Mouse (Mus musculus) brown adipose tissue, adult 24 weeks (tissue): ENCODE data around the gene Prdm16. TPM values are rescaled to one million over a fixed set of nuclear protein-coding genes. Genes with fewer than 3 reads are reported as not detected.

Source experiments
- H3K27ac ChIP-seq: fragments of 200-500 bp; replicated peaks from 2 replicates; pipeline ENCODE4 v1.5.1; 2012; ENCODE audit warnings: low read depth, mild to moderate bottlenecking, low read length
- H3K4me1 ChIP-seq: fragments of 200-500 bp; 2 replicates; pipeline ENCODE4 v1.6.1; 2012; ENCODE audit warnings: low read length, mixed read lengths; ENCODE audit not compliant: control insufficient read depth, insufficient read depth, insufficient read length
- H3K4me3 ChIP-seq: fragments of 200-500 bp; 2 replicates; pipeline ENCODE4 v1.5.1; 2012; ENCODE audit warnings: low read depth, mild to moderate bottlenecking, low read length, moderate library complexity; ENCODE audit not compliant: insufficient read depth
- polyA plus RNA-seq: library from polyadenylated mRNA; stranded (reverse); fragments of >200 nt; gene quantifications from 2 replicates; pipeline ENCODE4 v1.2.4, GENCODE M21; 2012; ENCODE audit not compliant: missing spikeins, insufficient read depth, insufficient read length

The Prdm16 gene
- polyA plus RNA-seq, 1 experiment = 10.2 TPM

DNA sequence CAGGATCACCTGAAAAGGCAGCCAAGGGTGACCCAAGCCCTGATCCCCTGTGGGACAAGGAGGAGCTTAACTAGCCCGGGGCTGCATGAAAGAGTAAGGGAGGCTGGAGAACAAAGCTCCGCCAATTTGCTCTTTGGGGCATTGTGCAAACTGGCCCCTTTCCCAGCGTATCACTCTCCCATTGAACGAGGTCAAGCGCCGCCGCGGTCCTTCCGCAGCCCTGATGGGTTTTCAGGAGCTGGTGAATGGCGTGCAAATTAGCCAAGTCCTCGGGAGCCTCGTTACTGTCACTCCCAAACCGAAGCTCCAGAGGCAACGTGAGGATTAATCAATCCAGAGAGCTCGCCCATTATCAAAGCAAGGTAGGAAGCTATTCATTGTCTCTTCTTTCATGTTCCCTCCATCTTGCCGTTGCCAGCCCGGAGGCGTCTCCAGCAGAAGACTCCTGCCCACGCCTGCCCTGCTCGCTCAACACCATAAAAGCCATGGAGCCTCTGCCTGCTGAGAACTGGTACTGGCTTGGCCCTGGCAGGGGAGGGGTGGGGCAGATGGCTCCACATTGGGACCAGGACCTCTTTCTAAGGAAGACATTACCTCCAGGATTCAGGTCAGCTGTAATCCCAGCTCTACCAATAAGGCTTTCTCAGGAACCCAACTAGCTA, 129.8 kb downstream of the Prdm16 start:
- Histone ChIP-seq H3K4me3 (no peak overlapping the region), H3K4me1 (peaks cover 9% of the 10 kb centered on the region), H3K27ac (peak overlapping the region; percentile 35)

DNA sequence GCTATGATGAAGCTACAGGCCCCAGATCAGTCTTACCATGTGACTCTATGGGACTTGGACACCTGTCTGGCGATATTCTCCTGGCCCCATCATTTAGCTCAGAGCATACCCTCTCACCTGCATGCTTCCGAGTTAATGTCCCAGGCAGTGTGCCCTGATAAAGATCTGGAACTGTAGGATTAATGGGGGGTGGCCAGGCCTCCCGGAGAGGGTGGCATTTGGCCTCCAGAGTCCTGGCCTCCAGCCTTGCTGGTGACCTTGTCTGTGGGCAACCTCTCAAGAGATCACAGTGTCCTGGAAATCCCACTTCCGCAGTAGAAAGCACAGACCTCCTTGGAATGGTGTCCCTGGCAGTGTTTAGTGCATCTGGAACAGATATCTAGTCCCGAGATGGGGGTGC, 131.4 kb downstream of the Prdm16 start:
- peaks cover 9% of the 10 kb centered on the region for H3K4me1 ChIP-seq
- H3K27ac ChIP-seq = no peak overlapping the region
- H3K4me3 ChIP-seq = no peak overlapping the region

GRCm38 (mm10) chr4:154503260-154503829, 133.3 kb downstream of the Prdm16 start:
- Histone ChIP-seq H3K4me1 (peaks cover 16% of the 10 kb centered on the region), H3K27ac (no peak overlapping the region), H3K4me3 (no peak overlapping the region)

- peaks cover 20% of the 10 kb centered on the region for H3K4me1 ChIP-seq
- no peak overlapping the region for H3K4me3 ChIP-seq
- no peak overlapping the region for H3K27ac ChIP-seq
Observed at GRCm38 (mm10) chr4:154502403-154503000, 134.2 kb downstream of the Prdm16 start.

- Histone ChIP-seq H3K4me3 (no peak overlapping the region), H3K27ac (no peak overlapping the region), H3K4me1 (peaks cover 21% of the 10 kb centered on the region)
Observed at GRCm38 (mm10) chr4:154500695-154501094, 136.0 kb downstream of the Prdm16 start.

GRCm38 (mm10) chr4:154499701-154500523, 136.8 kb downstream of the Prdm16 start:
- no peak overlapping the region for H3K27ac ChIP-seq
- no peak overlapping the region for H3K4me3 ChIP-seq
- H3K4me1 ChIP-seq = peaks cover 22% of the 10 kb centered on the region

- Histone ChIP-seq H3K4me1 (peaks cover 24% of the 10 kb centered on the region), H3K27ac (peak overlapping the region; percentile 31; the same call in 1 of the 2 replicates), H3K4me3 (no peak overlapping the region)
Observed at GRCm38 (mm10) chr4:154497423-154498175, 139.1 kb downstream of the Prdm16 start.

DNA sequence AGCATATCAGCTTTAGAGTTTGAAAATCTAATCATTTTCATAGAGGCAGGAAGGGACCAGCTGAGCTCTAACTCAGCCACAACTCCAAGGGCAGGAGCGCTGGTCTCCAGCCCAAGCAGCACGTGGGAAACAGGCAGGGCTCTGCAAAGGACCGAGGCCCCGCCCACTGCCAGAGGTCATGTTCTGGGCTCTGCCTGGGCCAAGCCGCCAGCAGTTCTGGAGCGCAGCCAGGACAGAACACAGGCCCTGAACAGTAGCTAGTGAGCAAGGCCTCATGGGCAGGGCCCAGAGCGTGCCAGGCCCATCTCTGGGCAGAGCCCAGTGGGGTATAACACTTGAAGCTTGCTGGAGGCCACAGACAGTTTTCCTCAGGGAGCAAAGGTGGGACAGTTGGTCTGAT, 139.7 kb downstream of the Prdm16 start:
- Histone ChIP-seq H3K4me1 (peaks cover 24% of the 10 kb centered on the region), H3K4me3 (no peak overlapping the region), H3K27ac (peak overlapping the region; percentile 39; the same call in 1 of the 2 replicates)

DNA sequence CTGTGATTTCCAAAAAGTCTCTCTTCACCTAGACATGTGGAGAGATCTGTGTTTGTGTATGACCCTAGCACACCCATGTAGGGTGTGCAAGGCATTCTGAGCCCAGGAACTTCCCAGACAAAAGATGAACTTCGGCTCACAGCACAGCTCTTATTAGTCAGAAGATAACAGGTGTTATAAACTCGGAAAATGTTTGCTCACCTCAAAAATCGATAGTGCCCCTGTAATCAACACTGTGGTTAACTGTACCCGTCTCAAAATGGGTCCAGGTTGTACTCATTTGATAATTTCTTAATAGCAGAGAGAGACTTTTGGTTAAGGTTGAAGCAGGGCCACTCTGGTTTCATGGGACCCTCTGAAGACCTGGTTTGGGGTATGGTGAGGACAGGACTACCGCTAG, 140.2 kb downstream of the Prdm16 start:
- Histone ChIP-seq H3K4me1 (peaks cover 24% of the 10 kb centered on the region), H3K4me3 (no peak overlapping the region), H3K27ac (peak overlapping the region; percentile 39; the same call in 1 of the 2 replicates)

DNA sequence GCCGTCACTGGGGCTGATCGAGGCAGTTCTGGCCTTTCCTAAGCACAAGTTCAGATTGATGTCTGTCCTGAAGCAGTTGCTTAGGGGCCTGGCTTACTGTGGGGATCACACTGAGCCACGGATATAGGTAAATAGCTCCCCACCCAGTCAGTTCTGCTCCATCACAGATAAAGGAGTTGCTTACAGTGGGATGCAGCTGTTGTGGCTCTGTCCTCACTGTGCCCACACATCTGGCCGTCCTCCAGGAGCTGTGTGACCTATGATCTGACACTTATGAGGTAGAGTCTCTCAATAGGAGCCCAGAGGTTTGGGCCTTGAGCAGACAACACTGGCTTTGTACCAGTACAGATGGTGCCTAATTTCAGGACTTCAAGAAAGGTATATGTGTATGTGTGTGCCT, 142.7 kb downstream of the Prdm16 start:
- Histone ChIP-seq H3K27ac (no peak overlapping the region), H3K4me3 (no peak overlapping the region), H3K4me1 (peaks cover 20% of the 10 kb centered on the region)

GRCm38 (mm10) chr4:154492714-154493121, 144.0 kb downstream of the Prdm16 start:
- Histone ChIP-seq H3K27ac (no peak overlapping the region), H3K4me1 (peaks cover 12% of the 10 kb centered on the region)

GRCm38 (mm10) chr4:154492268-154492667, 144.4 kb downstream of the Prdm16 start:
- Histone ChIP-seq H3K4me3 (no peak overlapping the region), H3K4me1 (peaks cover 7% of the 10 kb centered on the region), H3K27ac (no peak overlapping the region)

More at GRCm38 (mm10) chr4:154492714-154493121, 144.0 kb downstream of the Prdm16 start:
- no peak overlapping the region for H3K4me3 ChIP-seq

DNA sequence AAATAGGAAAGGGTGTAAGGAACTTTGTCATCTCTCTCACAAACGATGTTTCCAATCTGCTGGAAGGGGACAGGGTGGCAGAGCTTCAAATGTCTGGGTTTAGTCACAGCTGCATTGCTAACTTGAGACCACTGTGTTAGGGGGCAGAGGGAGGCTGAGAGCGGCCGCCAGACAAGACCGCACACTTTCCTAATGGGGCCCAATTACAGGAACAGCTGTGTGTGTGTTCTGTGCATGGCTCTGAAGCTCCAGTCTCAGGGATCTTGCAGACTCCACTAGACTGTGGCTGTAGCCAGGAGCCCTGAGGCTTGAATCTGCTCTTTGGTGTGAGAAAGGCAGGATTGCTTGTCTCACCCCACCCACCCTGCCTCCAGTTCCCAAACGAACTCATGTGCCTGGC, 148.6 kb downstream of the Prdm16 start:
- H3K27ac ChIP-seq = no peak overlapping the region
- H3K4me1 ChIP-seq = peaks cover 13% of the 10 kb centered on the region
- no peak overlapping the region for H3K4me3 ChIP-seq

- H3K4me3 ChIP-seq = no peak overlapping the region
- no peak overlapping the region for H3K27ac ChIP-seq
- peaks cover 17% of the 10 kb centered on the region for H3K4me1 ChIP-seq
Observed at GRCm38 (mm10) chr4:154482695-154483094, 154.0 kb downstream of the Prdm16 start.
